Mouse (Mus musculus): Measurements from ENCODE around the gene Setd1a. TPM values are rescaled to one million over a fixed set of nuclear protein-coding genes. Genes with fewer than 3 reads are reported as not detected.
"Not testable (repeated sequence)": the region's sequence is repeated elsewhere in the genome, so short reads cannot be mapped to it uniquely, and the experiment has no call there.

The Setd1a gene
- total and polyA plus RNA-seq, 2 experiments from 2014 or later: 16.4 to 18.0 TPM

DNA sequence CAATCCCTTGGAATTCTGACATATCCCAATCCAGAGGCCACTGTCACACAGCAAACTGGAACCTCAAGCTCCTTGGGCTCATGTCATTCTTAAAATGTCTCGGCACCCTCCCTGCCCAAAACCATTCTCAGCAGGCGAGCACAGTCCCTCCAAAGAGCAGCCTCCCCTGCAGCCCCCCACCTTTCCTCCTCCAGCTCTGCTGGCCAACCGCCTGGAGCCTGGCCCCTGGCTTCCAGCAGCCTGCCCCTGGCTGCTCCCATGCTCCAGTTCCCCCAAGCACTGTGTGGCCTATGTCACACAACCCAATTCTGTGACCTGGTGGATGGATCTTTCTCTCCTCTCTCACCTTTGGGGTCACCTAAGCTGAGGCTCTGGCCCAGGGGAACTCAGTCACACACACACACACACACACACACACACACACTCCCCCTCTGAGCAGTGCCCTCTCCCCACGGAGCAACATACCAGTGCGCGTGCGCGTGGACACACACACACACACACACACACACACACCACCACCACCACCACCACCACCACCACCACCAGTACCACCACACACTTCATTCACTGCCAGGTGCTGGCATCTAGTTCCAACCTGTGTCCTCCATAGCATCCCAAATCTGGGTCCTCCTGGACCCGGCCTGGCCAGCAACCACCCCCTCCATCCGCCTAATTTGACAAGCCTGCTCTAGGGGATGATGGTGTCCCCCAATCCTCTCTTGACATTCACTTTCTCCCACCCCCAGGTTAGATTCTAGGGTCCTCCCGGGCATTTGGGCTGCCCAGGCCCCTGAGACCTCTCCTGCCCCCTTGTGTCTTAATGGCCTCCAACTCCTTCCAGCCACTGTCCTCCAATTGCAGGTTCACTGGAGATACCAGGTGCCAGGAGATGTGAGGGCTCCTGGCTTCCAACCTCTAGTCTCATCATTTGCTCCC is 47.0 kb downstream of the Setd1a start:
- 55% methylated on average over 10 of the region's 11 CpGs for WGBS
- Histone ChIP-seq H3K9me3 (ENCODE audit: low read length) (no peaks in the 10 kb centered on the region), H3K4me3 (ENCODE audit: low read depth, low read length) (peak overlapping the region; percentile 81), H3K4me1 (ENCODE audit: insufficient read depth, low read length) (peaks cover 14% of the 10 kb centered on the region), H3K36me3 (ENCODE audit: insufficient read depth, low read length) (no peaks in the 10 kb centered on the region), H3K4me2 (ENCODE audit: low read depth, low read length, poor library complexity, severe bottlenecking) (peak overlapping the region; percentile 78), H3K27me3 (ENCODE audit: insufficient read depth, low read length) (no peaks in the 10 kb centered on the region), H3K9ac (replicated peaks; ENCODE audit: low read length, poor library complexity, severe bottlenecking) (peak overlapping the region; percentile 97), H3K27ac (ENCODE audit: low read depth, low read length) (peak overlapping the region; percentile 94)
- DNase-seq (ENCODE audit: low spot score) (no peak), ATAC-seq (ENCODE audit: low FRiP score) (peak; percentile 52)
- peak; percentile 56 for TF ChIP-seq CTCF (IDR thresholded peaks at IDR 0.05)

DNA sequence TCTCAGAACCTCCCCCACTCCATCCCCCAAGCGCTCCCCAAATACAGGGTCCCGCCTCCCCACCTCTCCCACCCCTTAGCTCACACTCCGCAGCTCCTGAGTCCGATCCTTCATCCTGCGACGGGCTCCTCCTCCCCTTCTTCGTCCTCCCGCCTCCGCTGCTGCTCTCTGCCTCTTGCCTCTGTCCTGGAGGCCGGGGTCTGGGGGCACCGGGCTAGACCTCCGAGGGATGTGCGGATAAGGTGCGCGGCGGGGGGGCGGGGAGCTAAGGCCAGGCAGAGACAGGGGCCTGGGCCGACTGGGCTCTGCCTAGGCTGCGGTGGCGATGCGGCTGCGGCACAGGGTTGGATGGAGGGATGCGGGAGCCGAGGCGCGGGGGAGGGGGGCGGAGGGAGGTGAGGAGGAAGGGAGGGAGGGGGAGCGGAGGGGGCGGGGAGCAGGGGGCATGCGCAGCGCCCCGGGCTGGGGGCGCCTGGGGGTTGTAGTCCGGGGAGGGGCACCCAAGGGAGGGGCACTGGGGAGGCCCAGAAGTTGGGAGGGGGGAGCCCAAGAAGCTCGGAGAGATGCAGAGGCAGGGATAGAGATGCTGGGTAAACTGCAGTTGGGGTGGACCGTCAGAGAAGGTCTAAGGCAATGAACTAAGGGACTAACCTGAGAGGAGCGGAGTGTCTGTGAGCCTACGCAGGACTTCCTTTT is 47.9 kb downstream of the Setd1a start, which contains the start of the genes Stx4a and Stx1b:
Gene Stx4a (plus strand): TSS at position 119 of the 696 bp plus-strand sequence.
Gene Stx1b (minus strand): TSS at position 374 of the 696 bp plus-strand sequence.
- Histone ChIP-seq H3K27ac (ENCODE audit: low read depth, low read length) (peak within 1 kb of the TSS; percentile 94), H3K36me3 (ENCODE audit: insufficient read depth, low read length) (no peaks in the 10 kb centered on the region), H3K27me3 (ENCODE audit: insufficient read depth, low read length) (no peaks in the 10 kb centered on the region), H3K9me3 (ENCODE audit: low read length) (no peaks in the 10 kb centered on the region), H3K9ac (replicated peaks; ENCODE audit: low read length, poor library complexity, severe bottlenecking) (peak within 1 kb of the TSS; percentile 97), H3K4me1 (ENCODE audit: insufficient read depth, low read length) (peaks cover 14% of the 10 kb centered on the region), H3K4me2 (ENCODE audit: low read depth, low read length, poor library complexity, severe bottlenecking) (peak within 1 kb of the TSS; percentile 78), H3K4me3 (ENCODE audit: low read depth, low read length) (peak within 1 kb of the TSS; percentile 81)
- WGBS: 3% methylated on average over 22 of the region's 38 CpGs
- ATAC-seq (ENCODE audit: low FRiP score): peak; percentile 87
- no peak for TF ChIP-seq CTCF (IDR thresholded peaks at IDR 0.05)
- peak; percentile 82 for DNase-seq (ENCODE audit: low spot score)

DNA sequence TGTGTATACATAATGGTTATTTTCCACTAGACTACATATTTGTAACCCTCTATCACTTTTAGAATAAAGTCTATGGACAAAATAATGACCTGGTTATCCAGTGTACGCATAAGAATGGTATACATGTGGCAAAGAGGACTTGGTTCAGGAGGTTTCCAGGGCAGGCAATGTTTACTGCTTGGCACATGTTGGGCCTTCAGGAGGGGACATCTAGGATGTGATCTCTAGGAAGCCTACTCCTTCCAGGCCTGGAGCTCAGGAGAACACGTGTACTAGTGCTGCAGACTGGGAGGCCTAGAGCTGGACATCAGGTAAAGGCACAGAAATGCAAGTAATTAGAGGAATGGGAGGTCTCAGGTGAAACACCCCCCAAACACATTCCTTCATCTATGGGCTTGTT is 59.1 kb downstream of the Setd1a start:
- no peak for ATAC-seq (ENCODE audit: low FRiP score)
- Histone ChIP-seq H3K27ac (ENCODE audit: low read depth, low read length) (no peak overlapping the region), H3K4me3 (ENCODE audit: low read depth, low read length) (no peak overlapping the region), H3K9me3 (ENCODE audit: low read length) (no peaks in the 10 kb centered on the region), H3K36me3 (ENCODE audit: insufficient read depth, low read length) (no peaks in the 10 kb centered on the region), H3K27me3 (ENCODE audit: insufficient read depth, low read length) (no peaks in the 10 kb centered on the region), H3K4me2 (ENCODE audit: low read depth, low read length, poor library complexity, severe bottlenecking) (no peak overlapping the region), H3K9ac (replicated peaks; ENCODE audit: low read length, poor library complexity, severe bottlenecking) (no peak overlapping the region), H3K4me1 (ENCODE audit: insufficient read depth, low read length) (no peaks in the 10 kb centered on the region)
- TF ChIP-seq CTCF (IDR thresholded peaks at IDR 0.05): no peak
- WGBS: 81% methylated on average over 2 of the region's 2 CpGs
- no peak for DNase-seq (ENCODE audit: low spot score)

DNA sequence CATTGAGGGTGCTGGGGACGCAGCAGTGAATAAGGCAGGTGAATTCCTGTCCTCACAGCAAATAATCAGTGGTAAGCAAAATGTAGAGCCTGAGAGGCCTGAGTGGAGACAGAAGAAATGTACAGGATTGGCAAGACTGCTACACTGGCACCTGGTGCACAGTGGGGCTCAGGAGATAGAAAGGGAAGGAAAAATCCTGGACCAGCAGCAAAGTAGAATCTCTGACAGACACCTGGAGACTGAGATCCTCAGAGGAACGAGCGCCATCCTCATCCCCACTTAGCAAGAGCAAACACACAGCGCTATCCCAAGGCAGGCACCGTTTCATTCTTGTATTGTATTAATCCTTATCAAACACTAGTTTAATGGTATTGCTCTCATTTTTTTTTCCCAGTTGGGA is 61.0 kb downstream of the Setd1a start:
- H3K36me3 ChIP-seq (ENCODE audit: insufficient read depth, low read length): no peaks in the 10 kb centered on the region
- no peaks in the 10 kb centered on the region for H3K4me1 ChIP-seq (ENCODE audit: insufficient read depth, low read length)
- no peak overlapping the region for H3K27ac ChIP-seq (ENCODE audit: low read depth, low read length)
- ATAC-seq (ENCODE audit: low FRiP score) (no peak), DNase-seq (ENCODE audit: low spot score) (no peak)
- no peaks in the 10 kb centered on the region for H3K9me3 ChIP-seq (ENCODE audit: low read length)
- WGBS: 86% methylated on average over 5 of the region's 5 CpGs
- H3K27me3 ChIP-seq (ENCODE audit: insufficient read depth, low read length): no peaks in the 10 kb centered on the region
- no peak overlapping the region for H3K4me3 ChIP-seq (ENCODE audit: low read depth, low read length)
- no peak for TF ChIP-seq CTCF (IDR thresholded peaks at IDR 0.05)
- no peak overlapping the region for H3K4me2 ChIP-seq (ENCODE audit: low read depth, low read length, poor library complexity, severe bottlenecking)
- no peak overlapping the region for H3K9ac ChIP-seq (replicated peaks; ENCODE audit: low read length, poor library complexity, severe bottlenecking)

DNA sequence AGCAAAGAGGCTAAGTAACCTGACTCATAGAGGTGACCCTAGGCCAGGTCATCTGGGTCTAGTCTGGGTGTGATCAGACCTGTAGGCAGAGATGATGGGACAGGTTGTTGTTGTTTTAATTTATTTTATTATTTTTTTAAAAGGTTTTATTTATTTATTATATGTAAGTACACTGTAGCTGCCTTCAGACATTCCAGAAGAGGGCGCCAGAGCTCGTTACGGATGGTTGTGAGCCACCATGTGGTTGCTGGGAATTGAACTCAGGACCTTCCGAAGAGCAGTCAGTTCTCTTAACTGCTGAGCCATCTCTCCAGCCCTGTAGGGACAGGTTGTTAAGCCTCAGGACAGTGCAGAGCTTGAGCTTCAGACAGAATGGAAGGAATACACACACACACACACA is 61.4 kb downstream of the Setd1a start:
- not testable (repeated sequence) for H3K27ac ChIP-seq (ENCODE audit: low read depth, low read length); H3K4me1 ChIP-seq (ENCODE audit: insufficient read depth, low read length); DNase-seq (ENCODE audit: low spot score); H3K9ac ChIP-seq (replicated peaks; ENCODE audit: low read length, poor library complexity, severe bottlenecking); H3K9me3 ChIP-seq (ENCODE audit: low read length); ATAC-seq (ENCODE audit: low FRiP score); H3K36me3 ChIP-seq (ENCODE audit: insufficient read depth, low read length); H3K4me2 ChIP-seq (ENCODE audit: low read depth, low read length, poor library complexity, severe bottlenecking); H3K4me3 ChIP-seq (ENCODE audit: low read depth, low read length); H3K27me3 ChIP-seq (ENCODE audit: insufficient read depth, low read length)
- 75% methylated on average over 4 of the region's 4 CpGs for WGBS

DNA sequence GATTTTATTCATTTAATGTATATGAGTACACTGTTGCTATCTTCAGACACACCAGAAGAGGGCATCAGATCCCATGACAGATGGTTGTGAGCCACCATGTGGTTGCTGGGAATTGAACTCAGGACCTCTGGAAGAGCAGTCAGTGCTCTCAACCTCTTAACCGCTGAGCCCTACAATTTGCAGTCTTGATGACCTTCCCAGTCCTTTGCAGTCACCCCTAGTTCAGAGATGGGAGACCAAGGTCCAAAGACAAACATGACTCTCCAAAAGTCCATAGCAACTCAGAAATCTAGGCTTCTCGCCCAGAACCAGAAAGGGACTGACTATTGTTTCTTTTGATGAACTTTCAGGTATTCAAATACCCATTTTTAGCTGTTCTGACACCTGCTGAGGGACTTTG is 63.6 kb downstream of the Setd1a start:
- Histone ChIP-seq H3K27ac (ENCODE audit: low read depth, low read length) (peak overlapping the region; percentile 85; the same call in 1 of the 2 replicates), H3K4me2 (ENCODE audit: low read depth, low read length, poor library complexity, severe bottlenecking) (peak overlapping the region; percentile 95; the same call in 1 of the 2 replicates)
- not testable (repeated sequence) for H3K9ac ChIP-seq (replicated peaks; ENCODE audit: low read length, poor library complexity, severe bottlenecking); H3K4me3 ChIP-seq (ENCODE audit: low read depth, low read length); DNase-seq (ENCODE audit: low spot score); H3K36me3 ChIP-seq (ENCODE audit: insufficient read depth, low read length); H3K9me3 ChIP-seq (ENCODE audit: low read length); H3K4me1 ChIP-seq (ENCODE audit: insufficient read depth, low read length); H3K27me3 ChIP-seq (ENCODE audit: insufficient read depth, low read length); ATAC-seq (ENCODE audit: low FRiP score)
- 79% methylated on average over 2 of the region's 2 CpGs for WGBS

Data from midbrain, postnatal 0 days (tissue).